Mouse (Mus musculus) testis, adult 2 months (tissue): ENCODE results near the gene Pip4k2b. TPM values are rescaled to one million over a fixed set of nuclear protein-coding genes. Genes with fewer than 3 reads are reported as not detected.

ENCODE experiments used
- H3K27ac ChIP-seq: fragments of 200-500 bp; 2 replicates; pipeline ENCODE4 v1.5.1; 2012; ENCODE audit warnings: low read depth, low read length; ENCODE audit not compliant: control insufficient read depth, insufficient read depth
- H3K27me3 ChIP-seq: fragments of 200-500 bp; 2 replicates; pipeline ENCODE4 v1.6.1; 2012; ENCODE audit warnings: mild to moderate bottlenecking, low read length, moderate library complexity; ENCODE audit not compliant: control insufficient read depth, insufficient read depth
- H3K36me3 ChIP-seq: fragments of 200-500 bp; 2 replicates; pipeline ENCODE4 v1.6.1; 2012; ENCODE audit warnings: mild to moderate bottlenecking, low read length; ENCODE audit not compliant: control insufficient read depth, insufficient read depth
- H3K4me1 ChIP-seq: fragments of 200-500 bp; 2 replicates; pipeline ENCODE4 v1.6.1; 2012; ENCODE audit warnings: low read length; ENCODE audit not compliant: control insufficient read depth, insufficient read depth
- H3K4me3 ChIP-seq: fragments of 200-500 bp; 2 replicates; pipeline ENCODE4 v1.5.1; 2012; ENCODE audit warnings: low read depth, mild to moderate bottlenecking, low read length, moderate library complexity, mixed read lengths; ENCODE audit not compliant: control insufficient read depth
- CTCF ChIP-seq: fragments of 200-500 bp; IDR thresholded peaks from 2 replicates; pipeline ENCODE4 v1.5.1; 2012; ENCODE audit warnings: low read depth, mild to moderate bottlenecking, inconsistent platforms, low read length, moderate library complexity; ENCODE audit not compliant: control insufficient read depth, insufficient read depth, insufficient replicate concordance
- POLR2A ChIP-seq: fragments of 200-500 bp; IDR thresholded peaks from 2 replicates; pipeline ENCODE4 v1.6.1; 2012; ENCODE audit warnings: low read depth, mild to moderate bottlenecking, inconsistent platforms, low read length, moderate library complexity; ENCODE audit not compliant: control insufficient read depth
- polyA plus RNA-seq: library from polyadenylated mRNA; depleted of rRNA; stranded (reverse); fragments of >200 nt; gene quantifications from 2 replicates; pipeline ENCODE4 v1.2.3, GENCODE M21; 2012

Pip4k2b gene
- polyA plus RNA-seq, 1 experiment: 2.5 TPM

- peaks cover 5% of the 10 kb centered on the region for H3K36me3 ChIP-seq
- no peaks in the 10 kb centered on the region for H3K27me3 ChIP-seq
- peaks cover 10% of the 10 kb centered on the region for H3K4me1 ChIP-seq
Observed at GRCm38 (mm10) chr11:97748496-97748895, 4.0 kb upstream of the Pip4k2b start.

GRCm38 (mm10) chr11:97747773-97748172 lies 3.3 kb upstream of the Pip4k2b start:
- no peak overlapping the region for H3K4me3 ChIP-seq
- TF ChIP-seq POLR2A: no peak
- TF ChIP-seq CTCF: no peak
- peaks cover 17% of the 10 kb centered on the region for H3K4me1 ChIP-seq
- H3K27ac ChIP-seq: no peak overlapping the region
- H3K27me3 ChIP-seq: no peaks in the 10 kb centered on the region
- peaks cover 4% of the 10 kb centered on the region for H3K36me3 ChIP-seq

More at GRCm38 (mm10) chr11:97748496-97748895, 4.0 kb upstream of the Pip4k2b start:
- Histone ChIP-seq H3K4me3 (no peak overlapping the region), H3K27ac (no peak overlapping the region)
- TF ChIP-seq CTCF (no peak), POLR2A (no peak)

GRCm38 (mm10) chr11:97745331-97745721 lies 822 bp upstream of the Pip4k2b start:
- Histone ChIP-seq H3K4me1 (peaks cover 17% of the 10 kb centered on the region), H3K27ac (peak overlapping the region; percentile 60; the same call in 1 of the 2 replicates), H3K36me3 (peaks cover 2% of the 10 kb centered on the region), H3K4me3 (peak overlapping the region; percentile 99), H3K27me3 (no peaks in the 10 kb centered on the region)
- TF ChIP-seq POLR2A (no peak), CTCF (no peak)

- H3K4me3 ChIP-seq: peak overlapping the region; percentile 99
- H3K27me3 ChIP-seq: no peaks in the 10 kb centered on the region
- no peaks in the 10 kb centered on the region; the same call in 1 of the 2 replicates for H3K36me3 ChIP-seq
- peak overlapping the region; percentile 100 for H3K27ac ChIP-seq
- H3K4me1 ChIP-seq: peaks cover 17% of the 10 kb centered on the region
- no peak for TF ChIP-seq CTCF
- TF ChIP-seq POLR2A: peak; percentile 46; the same call in 1 of the 2 replicates
Observed at GRCm38 (mm10) chr11:97744718-97745330, 320 bp upstream of the Pip4k2b start.

GRCm38 (mm10) chr11:97743423-97743822 lies 1.1 kb downstream of the Pip4k2b start:
- H3K4me3 ChIP-seq: peak overlapping the region; percentile 81; the same call in 1 of the 2 replicates
- H3K27me3 ChIP-seq: no peaks in the 10 kb centered on the region
- TF ChIP-seq POLR2A (no peak), CTCF (no peak)
- peaks cover 17% of the 10 kb centered on the region for H3K4me1 ChIP-seq
- H3K36me3 ChIP-seq: no peaks in the 10 kb centered on the region; the same call in 1 of the 2 replicates
- H3K27ac ChIP-seq: no peak overlapping the region

GRCm38 (mm10) chr11:97742591-97742990 lies 1.9 kb downstream of the Pip4k2b start:
- Histone ChIP-seq H3K27ac (no peak overlapping the region), H3K27me3 (no peaks in the 10 kb centered on the region), H3K4me1 (peaks cover 17% of the 10 kb centered on the region), H3K4me3 (no peak overlapping the region), H3K36me3 (no peaks in the 10 kb centered on the region; the same call in 1 of the 2 replicates)
- no peak for TF ChIP-seq CTCF
- no peak for TF ChIP-seq POLR2A

GRCm38 (mm10) chr11:97742157-97742556 lies 2.3 kb downstream of the Pip4k2b start:
- Histone ChIP-seq H3K36me3 (no peaks in the 10 kb centered on the region; the same call in 1 of the 2 replicates), H3K4me3 (no peak overlapping the region), H3K27ac (no peak overlapping the region), H3K4me1 (peaks cover 17% of the 10 kb centered on the region), H3K27me3 (no peaks in the 10 kb centered on the region)
- no peak for TF ChIP-seq CTCF
- no peak for TF ChIP-seq POLR2A
